Mouse (Mus musculus) heart, adult 9 months (tissue): Measurements from ENCODE around the gene Pacs1.
"Not testable (repeated sequence)": the region's sequence is repeated elsewhere in the genome, so short reads cannot be mapped to it uniquely, and the experiment has no call there.

Source experiments
- DNase-seq, 2 experiments: peaks; one replicate each; pipeline ENCODE4 v3.0.0; 2022; ENCODE audit warnings: low spot score in 2 of 2

Gene Pacs1

DNA sequence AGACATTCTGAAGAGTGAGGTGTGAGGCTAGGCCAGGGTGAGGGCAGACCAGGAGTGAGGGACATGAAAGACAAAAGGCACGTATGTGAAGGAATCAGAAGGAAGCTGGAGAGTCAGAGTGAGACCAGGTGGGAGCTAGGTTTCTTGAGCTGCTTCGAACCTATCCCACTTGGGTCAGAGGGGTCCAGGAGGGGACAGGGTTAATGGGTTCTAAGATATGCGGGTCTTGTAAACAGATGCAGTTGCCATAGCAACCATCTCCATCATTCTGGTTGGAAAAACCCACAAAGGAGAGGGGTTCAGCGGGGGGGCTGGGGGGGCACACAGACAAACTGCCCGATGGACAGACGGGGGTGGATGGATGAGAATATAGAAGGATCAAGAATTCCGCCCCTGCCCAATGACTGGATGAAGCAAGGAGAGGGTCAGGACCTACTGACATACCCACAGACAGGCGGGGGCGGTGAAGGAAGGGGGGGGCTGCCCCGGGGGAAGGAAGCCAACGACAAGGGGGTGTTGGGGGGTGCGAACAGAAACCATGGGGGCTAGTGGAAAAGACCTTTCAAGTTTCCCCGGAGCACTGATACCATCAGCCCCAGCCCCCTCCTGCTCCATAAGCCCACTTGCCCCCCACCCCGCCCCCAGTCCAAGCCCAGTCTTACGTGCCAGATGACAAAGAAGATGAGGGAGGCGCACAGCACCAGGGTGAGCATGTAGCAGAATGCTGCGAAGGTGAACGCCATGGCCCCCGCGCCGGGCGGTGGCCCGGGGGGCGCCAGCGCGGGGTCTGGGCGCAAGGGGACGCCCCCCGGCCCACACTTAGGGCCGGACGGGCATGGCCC lies 175.2 kb downstream of the Pacs1 start:
- DNase-seq, result no peak

DNA sequence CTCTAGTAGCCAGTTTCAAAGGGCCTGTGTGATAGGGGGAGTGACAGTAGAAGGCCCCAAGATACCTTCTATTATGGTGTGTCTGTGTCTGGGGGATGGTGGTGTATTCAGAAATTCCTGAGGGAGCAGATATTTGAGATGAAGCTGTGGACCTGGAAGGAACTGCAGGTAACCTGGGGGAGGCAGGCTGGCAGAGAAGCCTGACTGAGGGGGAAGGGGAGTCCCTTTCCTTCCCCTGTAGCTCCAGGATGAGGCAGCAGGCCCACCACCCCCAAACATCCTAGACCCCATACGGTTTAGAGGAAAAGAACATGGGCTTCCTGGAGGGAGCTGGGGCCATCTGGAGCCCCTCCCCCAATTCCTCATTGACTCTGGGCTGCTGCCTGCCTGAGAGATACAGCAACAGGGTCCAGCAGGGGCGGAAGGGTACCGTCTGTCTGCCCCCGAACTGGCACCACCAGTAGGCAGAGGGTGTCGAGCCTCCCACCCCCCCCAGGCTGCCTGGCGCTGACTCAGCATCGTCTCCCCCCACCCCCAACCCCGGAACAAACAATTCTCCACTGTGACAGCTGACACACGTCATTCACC lies 176.9 kb downstream of the Pacs1 start:
- no peak for DNase-seq

DNA sequence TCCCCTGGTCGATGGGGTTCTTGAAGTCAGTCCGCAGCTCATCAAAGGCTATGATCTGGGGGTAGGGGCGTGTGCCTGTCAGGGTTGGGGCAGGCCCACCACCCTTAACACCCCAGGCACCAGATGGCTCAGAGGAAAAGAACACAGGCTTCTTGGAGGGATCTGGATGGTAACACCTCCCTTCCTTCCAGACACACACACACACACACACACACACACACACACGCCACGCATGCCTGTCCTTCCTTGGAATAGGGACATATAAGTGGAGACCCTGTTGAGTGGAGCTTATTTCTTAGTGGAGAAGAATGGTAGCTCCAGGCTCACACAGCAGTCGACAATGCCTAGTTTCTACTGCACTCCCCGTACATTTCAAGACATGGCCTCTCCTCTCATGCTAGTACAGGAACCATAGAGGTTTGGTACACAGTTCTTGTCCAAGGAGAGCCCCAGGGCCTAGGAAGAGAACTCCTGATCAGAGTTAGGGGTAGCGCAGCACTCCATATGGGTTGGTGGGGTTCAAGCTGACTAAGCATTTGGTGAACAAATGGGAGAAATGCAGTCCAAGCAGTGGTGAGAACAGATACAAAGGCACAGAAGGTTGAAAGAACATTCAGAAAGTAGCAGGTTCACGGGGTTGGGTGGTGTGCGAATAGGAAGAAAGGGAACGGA lies 178.0 kb downstream of the Pacs1 start:
- DNase-seq, result no peak

DNA sequence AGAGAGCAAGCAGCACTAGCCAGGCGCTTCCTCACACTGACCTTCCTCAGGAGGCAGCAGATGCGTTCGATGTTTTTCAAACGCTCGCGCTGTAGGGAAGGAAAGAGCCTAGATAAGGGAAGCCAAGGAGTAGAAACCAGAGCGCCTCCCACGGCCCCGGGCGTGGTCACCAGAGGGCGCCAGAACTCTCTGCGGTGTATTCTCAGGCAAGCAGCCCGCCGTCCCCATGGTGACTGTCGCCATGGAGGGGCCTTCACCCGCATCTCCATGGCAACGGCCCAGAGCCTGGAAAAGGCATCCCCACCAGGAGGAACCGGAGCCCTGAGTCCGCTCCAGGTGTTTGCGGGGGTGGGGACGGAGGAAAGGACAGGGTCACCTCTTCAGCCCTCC lies 178.7 kb downstream of the Pacs1 start:
- peak; percentile 77 to 82 for DNase-seq

DNA sequence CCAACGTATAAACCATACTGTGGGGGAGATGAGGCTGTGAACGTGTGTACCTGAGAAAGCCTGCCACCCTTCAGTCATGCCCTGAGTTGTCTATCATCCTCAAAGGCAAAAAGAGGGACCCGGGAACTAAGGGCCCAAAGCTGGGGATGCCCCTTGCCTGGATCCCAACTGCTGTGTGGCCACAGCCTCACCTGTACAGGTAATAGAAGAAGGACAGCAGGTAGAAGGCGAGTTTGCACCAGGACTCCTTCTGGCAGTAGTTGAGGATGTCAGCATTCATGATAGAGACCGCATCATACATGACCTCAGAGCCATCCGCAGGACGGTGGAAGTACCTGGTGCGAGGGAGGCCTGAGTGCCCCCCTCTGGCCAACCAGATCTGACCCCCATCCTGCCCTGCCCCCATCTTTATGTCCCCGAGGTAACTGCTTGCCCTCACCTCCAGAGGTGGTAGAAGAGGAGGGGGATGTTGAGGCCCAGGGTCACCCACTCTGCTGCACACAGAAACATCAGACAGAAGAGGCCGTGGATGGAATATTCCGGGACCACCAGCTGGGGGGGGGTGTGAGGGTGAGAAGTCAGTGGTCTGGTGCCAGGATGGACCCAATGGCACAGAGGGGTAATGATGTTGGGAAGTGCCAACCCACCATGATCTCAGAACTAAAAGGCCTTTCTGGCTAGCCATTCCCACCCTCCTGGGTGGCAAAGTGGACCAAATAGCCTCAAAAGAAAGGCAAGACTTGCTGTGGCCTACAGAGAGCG lies 179.3 kb downstream of the Pacs1 start:
- DNase-seq, result no peak

DNA sequence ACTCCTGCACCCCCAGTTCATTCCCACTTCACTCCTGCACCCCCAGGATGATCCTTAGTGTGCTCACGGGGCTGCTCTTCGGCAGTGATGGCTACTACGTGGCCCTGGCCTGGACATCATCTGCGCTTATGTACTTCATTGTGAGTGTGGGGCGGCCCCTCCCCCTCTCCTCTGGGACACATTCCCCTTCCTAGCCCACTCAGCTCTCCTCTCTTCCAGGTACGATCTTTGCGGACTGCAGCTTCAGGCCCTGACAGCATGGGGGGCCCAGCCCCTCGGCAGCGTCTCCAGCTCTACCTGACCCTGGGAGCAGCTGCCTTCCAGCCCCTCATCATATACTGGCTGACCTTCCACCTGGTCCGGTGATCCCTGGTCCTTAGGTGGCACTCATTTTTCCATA lies 180.8 kb downstream of the Pacs1 start:
- no peak for DNase-seq

DNA sequence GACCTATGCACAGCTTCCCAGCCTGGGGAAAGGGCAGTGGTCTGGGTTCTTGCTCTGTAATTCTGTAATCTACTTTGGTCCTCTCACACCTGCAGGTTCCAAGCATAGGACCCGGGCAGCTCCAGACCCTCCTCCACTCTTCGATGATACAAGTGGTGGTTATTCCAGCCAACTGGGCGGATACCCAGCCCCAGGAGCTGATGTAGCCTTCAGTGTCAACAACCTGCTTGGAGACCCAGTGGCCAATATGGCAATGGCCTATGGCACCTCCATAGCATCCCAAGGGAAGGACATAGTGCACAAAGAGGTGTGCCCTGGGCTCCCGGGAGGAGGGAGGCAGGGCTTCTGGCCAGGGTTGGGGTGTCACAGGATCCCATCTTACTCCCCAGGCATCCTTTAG lies 183.6 kb downstream of the Pacs1 start:
- DNase-seq, result no peak

DNA sequence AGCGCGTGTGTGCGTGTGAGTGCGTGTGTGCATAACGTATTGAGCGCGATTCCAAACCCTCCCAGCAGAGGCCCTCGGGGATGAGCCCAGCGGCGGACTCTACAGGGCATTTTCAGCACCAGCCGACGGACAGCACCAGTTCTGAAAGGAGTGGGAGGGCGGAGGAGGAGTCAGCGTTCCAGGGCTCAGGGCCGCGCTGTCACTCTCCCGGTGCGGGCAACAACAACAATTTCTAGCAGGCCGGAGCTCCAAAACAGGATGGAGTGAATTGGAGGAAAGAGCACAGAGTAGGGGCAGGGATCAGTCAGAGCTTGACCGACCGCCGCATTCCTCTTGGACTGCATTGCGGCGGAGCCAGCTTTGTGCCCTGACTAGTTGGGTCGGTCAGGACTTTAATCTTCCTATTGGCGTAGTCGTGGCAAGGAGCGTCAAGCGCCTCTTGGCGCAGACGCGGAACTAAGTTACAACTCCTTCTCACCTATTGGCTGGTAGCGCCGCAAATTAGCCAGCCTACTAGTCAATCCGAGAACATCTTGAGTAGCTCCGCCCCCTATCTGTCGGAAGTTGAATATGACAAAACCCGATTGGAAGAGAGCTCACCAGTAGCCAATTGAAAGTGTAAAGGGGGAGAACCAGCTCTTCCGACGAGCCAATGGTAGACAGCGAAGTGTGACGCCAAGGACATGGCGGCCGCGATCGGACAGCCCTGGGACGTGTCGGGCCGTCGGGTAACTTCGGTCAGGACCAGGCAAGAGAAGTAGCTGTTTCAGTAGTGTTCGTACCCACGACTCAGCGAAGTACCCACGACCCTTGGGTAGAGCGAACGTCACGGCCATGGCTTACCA lies 184.8 kb downstream of the Pacs1 start, which contains the start of gene Yif1a:
TSS of gene Yif1a (plus strand) at position 655 of the 845 bp plus-strand sequence.
- DNase-seq, result peak; percentile 98 to 99

DNA sequence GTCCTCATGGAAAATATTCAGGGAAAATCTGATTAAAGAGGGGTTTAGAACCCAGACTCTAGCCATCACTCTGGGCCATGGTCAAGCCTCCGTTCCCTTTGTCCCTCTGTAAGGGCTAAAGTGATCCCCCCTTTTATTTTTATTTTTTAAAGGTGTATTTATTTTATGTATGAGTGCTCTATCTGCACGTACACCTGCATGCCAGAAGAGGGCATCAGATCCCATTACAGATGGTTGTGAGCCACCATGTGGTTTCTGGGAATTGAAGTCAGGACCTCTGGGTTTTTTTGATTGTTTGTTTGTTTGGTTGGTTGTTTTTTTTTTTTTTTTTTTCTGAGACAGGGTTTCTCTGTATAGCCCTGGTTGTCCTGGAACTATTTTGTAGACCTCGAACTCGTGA lies 186.4 kb downstream of the Pacs1 start:
- DNase-seq, result not testable (repeated sequence)

DNA sequence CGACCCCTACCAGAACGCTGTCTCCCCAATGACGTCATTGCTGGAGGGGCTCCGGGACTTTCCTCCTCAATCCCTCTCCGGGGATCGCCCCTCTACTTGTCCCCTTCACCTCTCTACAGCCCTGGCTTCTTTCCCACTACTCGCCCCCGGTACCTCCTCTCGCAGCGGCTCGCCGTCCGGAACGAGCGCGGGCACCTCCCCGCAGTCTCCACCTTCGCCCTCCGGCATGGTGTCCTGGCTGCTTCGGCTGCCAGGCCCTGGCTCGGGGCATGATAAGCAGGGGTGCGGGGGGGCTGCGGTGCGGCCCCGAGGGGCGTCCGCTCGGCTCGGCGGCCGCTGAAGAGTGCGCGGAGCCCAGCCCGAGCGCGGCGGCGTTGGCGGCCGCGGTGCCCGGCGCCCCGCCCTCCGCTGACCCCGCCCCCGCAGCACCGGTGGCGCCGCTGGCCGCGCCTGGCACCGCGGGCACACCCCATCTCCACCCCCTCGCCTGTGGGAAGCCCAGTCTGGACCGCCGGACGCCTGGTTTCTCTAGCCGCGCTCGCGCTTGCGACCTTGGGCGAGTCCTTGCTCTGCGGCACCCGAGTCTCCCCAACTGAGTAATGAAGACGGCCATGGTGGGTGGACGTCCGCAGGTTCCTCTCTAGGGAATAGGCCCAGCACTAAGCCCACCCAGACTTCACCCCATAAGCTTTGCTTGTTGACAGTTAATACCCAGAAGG lies 187.6 kb downstream of the Pacs1 start, which contains the start of gene Tmem151a:
TSS of gene Tmem151a (minus strand) at position 387 of the 719 bp plus-strand sequence.
- no peak for DNase-seq

DNA sequence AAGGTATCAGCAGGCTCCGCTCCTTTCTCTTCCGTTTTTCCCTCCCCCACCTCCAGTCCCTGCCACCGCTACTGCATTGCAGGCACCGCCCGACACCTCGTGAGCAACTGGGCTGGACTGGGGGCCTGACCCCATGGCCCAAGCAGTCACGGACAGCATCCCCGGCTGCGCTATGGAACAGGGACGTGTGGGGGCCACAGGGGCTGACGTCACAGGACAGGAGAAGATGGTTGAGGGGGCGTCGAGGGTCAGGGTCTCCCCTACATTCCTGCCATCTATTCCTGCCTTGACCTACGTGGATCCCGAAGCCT lies 188.1 kb downstream of the Pacs1 start:
- no peak for DNase-seq

DNA sequence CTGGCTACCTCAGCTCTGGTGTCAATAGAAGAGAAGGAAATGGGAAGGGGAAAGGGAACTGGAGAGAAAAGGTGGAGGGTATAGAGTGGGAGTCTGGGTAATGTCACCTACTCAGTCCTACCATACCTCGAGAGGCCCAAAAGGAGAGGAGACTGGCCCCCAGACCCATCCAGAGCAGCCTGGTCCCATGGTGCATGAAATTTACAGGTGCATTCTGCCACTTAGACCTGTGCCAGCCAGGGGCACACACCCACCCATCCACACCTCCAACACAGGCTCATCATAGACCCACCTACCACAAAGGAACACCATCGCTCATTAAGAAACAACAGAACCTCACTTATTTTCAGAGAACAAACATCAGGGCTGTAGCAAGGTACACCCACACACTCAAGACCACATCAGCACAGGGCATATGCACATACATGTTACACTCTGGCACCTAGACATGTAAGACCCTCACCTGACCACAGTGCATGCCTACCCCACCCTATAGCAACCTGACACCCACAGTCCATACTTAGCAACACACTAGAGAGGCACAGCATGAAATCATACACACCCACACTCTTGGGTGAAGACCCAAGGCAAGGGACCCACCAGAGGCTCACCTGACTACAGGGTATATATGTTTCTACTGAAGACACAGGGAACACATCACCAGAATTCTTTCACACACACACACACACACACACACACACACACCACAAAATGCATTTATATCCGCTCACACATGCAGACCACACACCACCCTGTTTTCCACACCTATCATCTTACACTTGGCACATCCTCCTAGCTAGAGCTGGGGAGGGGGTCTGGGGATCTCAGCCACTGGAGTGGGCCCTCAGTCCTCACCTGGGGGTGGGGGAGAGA lies 188.7 kb downstream of the Pacs1 start:
- DNase-seq, result no peak
